Mouse (Mus musculus): ENCODE measurements around the gene Podxl. TPM values are rescaled to one million over a fixed set of nuclear protein-coding genes. Genes with fewer than 3 reads are reported as not detected.

Gene Podxl
- polyA plus RNA-seq (2015; fragmentation: Nextera tagmentation; extraction: Ambion mirVana): 16.9 and 21.4 TPM in 2 replicates

GRCm38 (mm10) chr6:31563235-31564181 lies at the start of gene Podxl:
Gene Podxl (minus strand): TSS chr6:31563981.
- no peaks in the 10 kb centered on the region for H3K36me3 ChIP-seq (ENCODE audit: control insufficient read depth, insufficient read depth)

GRCm38 (mm10) chr6:31612560-31613270 lies 48.9 kb upstream of the Podxl start:
- H3K9me3 ChIP-seq (replicated peaks; ENCODE audit: control insufficient read depth, low read length): no peaks in the 10 kb centered on the region
- H3K9ac ChIP-seq (ENCODE audit: low read length): no peak overlapping the region
- 34% methylated on average over 17 of the region's 17 CpGs for WGBS
- H3K4me1 ChIP-seq (ENCODE audit: control insufficient read depth, insufficient read depth, low read length): peaks cover 21% of the 10 kb centered on the region
- peak overlapping the region; percentile 17; the same call in 1 of the 2 replicates for H3K4me2 ChIP-seq (ENCODE audit: low read depth, low read length)
- H3K4me3 ChIP-seq (ENCODE audit: low read length): no peak overlapping the region
- H3K27me3 ChIP-seq (ENCODE audit: control insufficient read depth, insufficient read depth, low read length): no peaks in the 10 kb centered on the region
- no peaks in the 10 kb centered on the region for H3K36me3 ChIP-seq (ENCODE audit: control insufficient read depth, insufficient read depth)
- peak overlapping the region; percentile 65 for H3K27ac ChIP-seq (ENCODE audit: low read length)
- 0 out of 2 replicates have a peak, but pooled peaks have one; percentile 11 for ATAC-seq (replicated peaks; ENCODE audit: extremely low read depth, insufficient read depth, low FRiP score)

More at GRCm38 (mm10) chr6:31563235-31564181, at the start of gene Podxl:
- under 1% methylated on average over 77 of the region's 91 CpGs for WGBS
- H3K27ac ChIP-seq (ENCODE audit: low read length): peak within 1 kb of the TSS; percentile 56
- peaks cover 11% of the 10 kb centered on the region; the same call in 1 of the 2 replicates for H3K27me3 ChIP-seq (ENCODE audit: control insufficient read depth, insufficient read depth, low read length)
- peak within 1 kb of the TSS; percentile 82 for H3K9ac ChIP-seq (ENCODE audit: low read length)
- ATAC-seq (replicated peaks; ENCODE audit: extremely low read depth, insufficient read depth, low FRiP score): peak; percentile 90
- peaks cover 8% of the 10 kb centered on the region for H3K4me1 ChIP-seq (ENCODE audit: control insufficient read depth, insufficient read depth, low read length)
- H3K4me2 ChIP-seq (ENCODE audit: low read depth, low read length): peak within 1 kb of the TSS; percentile 98
- no peaks in the 10 kb centered on the region for H3K9me3 ChIP-seq (replicated peaks; ENCODE audit: control insufficient read depth, low read length)
- H3K4me3 ChIP-seq (ENCODE audit: low read length): peak within 1 kb of the TSS; percentile 78

GRCm38 (mm10) chr6:31606429-31606828 lies 42.6 kb upstream of the Podxl start:
- H3K27ac ChIP-seq (ENCODE audit: low read length): no peak overlapping the region
- WGBS: 64% methylated on average over 4 of the region's 4 CpGs
- no peaks in the 10 kb centered on the region for H3K36me3 ChIP-seq (ENCODE audit: control insufficient read depth, insufficient read depth)
- no peaks in the 10 kb centered on the region for H3K9me3 ChIP-seq (replicated peaks; ENCODE audit: control insufficient read depth, low read length)
- peaks cover 14% of the 10 kb centered on the region for H3K4me1 ChIP-seq (ENCODE audit: control insufficient read depth, insufficient read depth, low read length)
- no peaks in the 10 kb centered on the region for H3K27me3 ChIP-seq (ENCODE audit: control insufficient read depth, insufficient read depth, low read length)
- ATAC-seq (replicated peaks; ENCODE audit: extremely low read depth, insufficient read depth, low FRiP score): no peak
- H3K4me3 ChIP-seq (ENCODE audit: low read length): no peak overlapping the region
- no peak overlapping the region for H3K9ac ChIP-seq (ENCODE audit: low read length)
- H3K4me2 ChIP-seq (ENCODE audit: low read depth, low read length): no peak overlapping the region

- no peak for ATAC-seq (replicated peaks; ENCODE audit: extremely low read depth, insufficient read depth, low FRiP score)
- Histone ChIP-seq H3K36me3 (ENCODE audit: control insufficient read depth, insufficient read depth) (no peaks in the 10 kb centered on the region), H3K4me1 (ENCODE audit: control insufficient read depth, insufficient read depth, low read length) (peaks cover 22% of the 10 kb centered on the region), H3K9ac (ENCODE audit: low read length) (no peak overlapping the region), H3K27me3 (ENCODE audit: control insufficient read depth, insufficient read depth, low read length) (no peaks in the 10 kb centered on the region), H3K27ac (ENCODE audit: low read length) (no peak overlapping the region), H3K9me3 (replicated peaks; ENCODE audit: control insufficient read depth, low read length) (no peaks in the 10 kb centered on the region), H3K4me2 (ENCODE audit: low read depth, low read length) (no peak overlapping the region), H3K4me3 (ENCODE audit: low read length) (no peak overlapping the region)
- WGBS: 76% methylated on average over 7 of the region's 7 CpGs
These were observed 41.0 kb upstream of the Podxl start for GRCm38 (mm10) chr6:31604629-31605265.

GRCm38 (mm10) chr6:31602489-31602888 lies 38.7 kb upstream of the Podxl start:
- Histone ChIP-seq H3K4me3 (ENCODE audit: low read length) (no peak overlapping the region), H3K27me3 (ENCODE audit: control insufficient read depth, insufficient read depth, low read length) (no peaks in the 10 kb centered on the region), H3K36me3 (ENCODE audit: control insufficient read depth, insufficient read depth) (no peaks in the 10 kb centered on the region), H3K4me2 (ENCODE audit: low read depth, low read length) (no peak overlapping the region), H3K27ac (ENCODE audit: low read length) (no peak overlapping the region), H3K9me3 (replicated peaks; ENCODE audit: control insufficient read depth, low read length) (no peaks in the 10 kb centered on the region; the same call in 1 of the 2 replicates), H3K9ac (ENCODE audit: low read length) (no peak overlapping the region), H3K4me1 (ENCODE audit: control insufficient read depth, insufficient read depth, low read length) (peaks cover 22% of the 10 kb centered on the region)
- 40% methylated on average over 4 of the region's 4 CpGs for WGBS
- no peak for ATAC-seq (replicated peaks; ENCODE audit: extremely low read depth, insufficient read depth, low FRiP score)

GRCm38 (mm10) chr6:31601131-31601530 lies 37.4 kb upstream of the Podxl start:
- Histone ChIP-seq H3K36me3 (ENCODE audit: control insufficient read depth, insufficient read depth) (no peaks in the 10 kb centered on the region), H3K27me3 (ENCODE audit: control insufficient read depth, insufficient read depth, low read length) (no peaks in the 10 kb centered on the region), H3K4me2 (ENCODE audit: low read depth, low read length) (no peak overlapping the region), H3K9ac (ENCODE audit: low read length) (no peak overlapping the region), H3K9me3 (replicated peaks; ENCODE audit: control insufficient read depth, low read length) (no peaks in the 10 kb centered on the region; the same call in 1 of the 2 replicates), H3K4me1 (ENCODE audit: control insufficient read depth, insufficient read depth, low read length) (peaks cover 22% of the 10 kb centered on the region), H3K4me3 (ENCODE audit: low read length) (no peak overlapping the region), H3K27ac (ENCODE audit: low read length) (peak overlapping the region; percentile 30)
- 16% methylated on average over 3 of the region's 3 CpGs for WGBS
- 0 out of 2 replicates have a peak, but pooled peaks have one; percentile 14 for ATAC-seq (replicated peaks; ENCODE audit: extremely low read depth, insufficient read depth, low FRiP score)

GRCm38 (mm10) chr6:31599863-31600262 lies 36.1 kb upstream of the Podxl start:
- Histone ChIP-seq H3K4me3 (ENCODE audit: low read length) (no peak overlapping the region), H3K36me3 (ENCODE audit: control insufficient read depth, insufficient read depth) (no peaks in the 10 kb centered on the region), H3K27me3 (ENCODE audit: control insufficient read depth, insufficient read depth, low read length) (no peaks in the 10 kb centered on the region), H3K27ac (ENCODE audit: low read length) (no peak overlapping the region), H3K9ac (ENCODE audit: low read length) (no peak overlapping the region), H3K4me2 (ENCODE audit: low read depth, low read length) (no peak overlapping the region), H3K4me1 (ENCODE audit: control insufficient read depth, insufficient read depth, low read length) (peaks cover 22% of the 10 kb centered on the region), H3K9me3 (replicated peaks; ENCODE audit: control insufficient read depth, low read length) (no peaks in the 10 kb centered on the region; the same call in 1 of the 2 replicates)
- ATAC-seq (replicated peaks; ENCODE audit: extremely low read depth, insufficient read depth, low FRiP score): no peak
- WGBS: 51% methylated on average over 3 of the region's 3 CpGs

GRCm38 (mm10) chr6:31598349-31598911 lies 34.6 kb upstream of the Podxl start:
- peaks cover 22% of the 10 kb centered on the region for H3K4me1 ChIP-seq (ENCODE audit: control insufficient read depth, insufficient read depth, low read length)
- no peak overlapping the region for H3K27ac ChIP-seq (ENCODE audit: low read length)

More at GRCm38 (mm10) chr6:31598349-31598911, 34.6 kb upstream of the Podxl start:
- no peaks in the 10 kb centered on the region for H3K27me3 ChIP-seq (ENCODE audit: control insufficient read depth, insufficient read depth, low read length)
- no peak overlapping the region for H3K4me3 ChIP-seq (ENCODE audit: low read length)
- no peak overlapping the region for H3K9ac ChIP-seq (ENCODE audit: low read length)
- WGBS: 61% methylated on average over 6 of the region's 6 CpGs
- no peaks in the 10 kb centered on the region; the same call in 1 of the 2 replicates for H3K9me3 ChIP-seq (replicated peaks; ENCODE audit: control insufficient read depth, low read length)
- ATAC-seq (replicated peaks; ENCODE audit: extremely low read depth, insufficient read depth, low FRiP score): no peak
- no peak overlapping the region for H3K4me2 ChIP-seq (ENCODE audit: low read depth, low read length)
- H3K36me3 ChIP-seq (ENCODE audit: control insufficient read depth, insufficient read depth): no peaks in the 10 kb centered on the region

Measured in heart, embryonic 16.5 days (tissue).